Mouse (Mus musculus) stomach, postnatal 0 days (tissue): ENCODE results near the gene Uhrf1bp1. TPM values are rescaled to one million over a fixed set of nuclear protein-coding genes. Genes with fewer than 3 reads are reported as not detected.

Source experiments
- ATAC-seq: fragments of 200-750 bp; cut with Nextera tagmentation; 2 replicates; pipeline ENCODE4 v1.8.0; 2017; ENCODE audit not compliant: low FRiP score, low TSS enrichment
- DNase-seq: peaks from one replicate; pipeline ENCODE4 v3.0.0-alpha.2; 2016; ENCODE audit warnings: low spot score
- H3K27ac ChIP-seq: fragments of 300-500 bp; sonication (generic); replicated peaks from 2 replicates; pipeline ENCODE4 v1.5.1; 2014; ENCODE audit warnings: mild to moderate bottlenecking, control low read depth
- H3K27me3 ChIP-seq: fragments of 300-500 bp; sonication (generic); 2 replicates; pipeline ENCODE4 v1.6.1; 2014; ENCODE audit warnings: low read length; ENCODE audit not compliant: control insufficient read depth, insufficient read depth
- H3K36me3 ChIP-seq: fragments of 300-500 bp; sonication (generic); 2 replicates; pipeline ENCODE4 v1.6.1; 2014; ENCODE audit warnings: low read length, mixed read lengths; ENCODE audit not compliant: control insufficient read depth, insufficient read depth
- H3K4me1 ChIP-seq: fragments of 300-500 bp; sonication (generic); replicated peaks from 2 replicates; pipeline ENCODE4 v1.6.1; 2014; ENCODE audit warnings: antibody characterized with exemption; ENCODE audit not compliant: control insufficient read depth, insufficient read depth
- H3K4me2 ChIP-seq: fragments of 300-500 bp; sonication (generic); replicated peaks from 2 replicates; pipeline ENCODE4 v1.6.1; 2014; ENCODE audit warnings: low read depth, mild to moderate bottlenecking, control low read depth, moderate library complexity
- H3K4me3 ChIP-seq: fragments of 300-500 bp; sonication (generic); 2 replicates; pipeline ENCODE4 v1.5.1; 2014; ENCODE audit warnings: low read depth, low read length, control low read depth
- H3K9ac ChIP-seq: fragments of 300-500 bp; sonication (generic); 2 replicates; pipeline ENCODE4 v1.6.1; 2014; ENCODE audit warnings: mild to moderate bottlenecking, low read length, control low read depth, mixed read lengths
- H3K9me3 ChIP-seq: fragments of 300-500 bp; sonication (generic); 2 replicates; pipeline ENCODE4 v1.6.1; 2016; ENCODE audit warnings: low read length; ENCODE audit not compliant: control insufficient read depth
- CTCF ChIP-seq: IDR thresholded peaks from 2 replicates; pipeline ENCODE4 v1.5.1; 2016; ENCODE audit warnings: antibody characterized with exemption, low read depth, mild to moderate bottlenecking, moderate library complexity
- EP300 ChIP-seq: optimal IDR thresholded peaks from 2 replicates; pipeline ENCODE3; 2016; ENCODE audit warnings: antibody characterized with exemption
- WGBS: fragments of 180-500 bp; shearing (Covaris S2); extraction: QIAGEN DNeasy Blood & Tissue Kit; methylation state at CpG from one replicate; pipeline ENCODE4 v1.1.7; 2014; 5-methylcytosine and 5-hydroxymethylcytosine counted together
- polyA plus RNA-seq: library from polyadenylated mRNA; unstranded; fragments of >200 nt; fragmentation: Nextera tagmentation; extraction: Ambion mirVana; gene quantifications from 2 replicates; pipeline ENCODE4 v1.2.1, GENCODE M21; 2015

The Uhrf1bp1 gene
- polyA plus RNA-seq, 1 experiment from 2014 or later, result 1.4 TPM

DNA sequence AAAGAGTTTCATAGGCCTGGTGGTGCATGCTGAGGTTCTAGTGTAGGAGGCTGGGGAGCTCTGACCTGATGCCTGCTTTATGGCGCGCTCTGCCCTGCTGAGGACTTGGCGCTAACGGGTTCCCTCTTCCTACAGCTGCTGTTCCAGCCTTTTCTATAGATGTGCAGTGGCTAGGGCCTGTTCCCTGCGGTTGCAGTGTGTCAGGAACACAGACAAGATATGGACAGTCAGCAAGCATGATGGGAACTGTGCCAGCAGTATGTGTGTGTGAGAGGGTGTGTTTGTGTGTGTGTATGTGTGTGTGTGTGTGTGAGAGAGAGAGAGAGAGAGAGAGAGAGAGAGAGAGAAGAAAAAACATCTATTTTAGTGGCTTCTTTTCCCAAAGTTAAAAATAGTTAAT, 82.8 kb downstream of the Uhrf1bp1 start:
- no peak overlapping the region for H3K4me3 ChIP-seq
- H3K4me1 ChIP-seq, result peaks cover 8% of the 10 kb centered on the region
- H3K4me2 ChIP-seq, result no peak overlapping the region
- no peak for ATAC-seq
- peak overlapping the region; percentile 46; the same call in 1 of the 2 replicates for H3K27ac ChIP-seq
- TF ChIP-seq EP300 (no peak), CTCF (no peak)
- no peaks in the 10 kb centered on the region for H3K9me3 ChIP-seq
- no peak overlapping the region; the same call in 1 of the 2 replicates for H3K9ac ChIP-seq
- no peaks in the 10 kb centered on the region for H3K27me3 ChIP-seq
- WGBS, result 80% methylated on average over 5 of the region's 5 CpGs
- DNase-seq, result no peak
- H3K36me3 ChIP-seq, result no peaks in the 10 kb centered on the region

DNA sequence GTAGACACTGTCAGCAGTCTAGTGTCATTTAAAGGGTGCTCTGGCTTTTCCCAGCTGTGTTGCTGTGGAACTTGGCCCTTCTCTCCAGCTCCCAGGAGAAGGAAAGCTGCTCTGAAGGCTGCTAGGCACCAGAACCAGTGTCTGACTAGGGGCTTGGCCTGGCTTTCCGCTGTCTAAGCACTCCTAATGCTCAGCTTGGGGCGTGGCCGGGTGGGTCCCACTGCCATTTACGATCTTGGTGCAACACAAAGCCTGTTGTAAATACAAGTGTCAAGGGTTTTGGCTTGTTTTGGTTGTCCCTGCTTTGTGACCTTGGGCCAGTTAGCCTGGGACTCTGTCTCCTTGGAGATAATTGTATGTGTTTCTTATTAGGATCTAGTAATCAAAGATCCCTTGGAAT, 84.1 kb downstream of the Uhrf1bp1 start:
- H3K9me3 ChIP-seq, result no peaks in the 10 kb centered on the region
- peak overlapping the region; percentile 56 for H3K27ac ChIP-seq
- ATAC-seq (no peak), DNase-seq (no peak)
- H3K27me3 ChIP-seq, result no peaks in the 10 kb centered on the region
- H3K4me2 ChIP-seq, result no peak overlapping the region
- no peaks in the 10 kb centered on the region for H3K36me3 ChIP-seq
- H3K9ac ChIP-seq, result no peak overlapping the region
- WGBS, result 32% methylated on average over 4 of the region's 4 CpGs
- peaks cover 8% of the 10 kb centered on the region for H3K4me1 ChIP-seq
- no peak for TF ChIP-seq EP300
- no peak for TF ChIP-seq CTCF
- H3K4me3 ChIP-seq, result no peak overlapping the region

DNA sequence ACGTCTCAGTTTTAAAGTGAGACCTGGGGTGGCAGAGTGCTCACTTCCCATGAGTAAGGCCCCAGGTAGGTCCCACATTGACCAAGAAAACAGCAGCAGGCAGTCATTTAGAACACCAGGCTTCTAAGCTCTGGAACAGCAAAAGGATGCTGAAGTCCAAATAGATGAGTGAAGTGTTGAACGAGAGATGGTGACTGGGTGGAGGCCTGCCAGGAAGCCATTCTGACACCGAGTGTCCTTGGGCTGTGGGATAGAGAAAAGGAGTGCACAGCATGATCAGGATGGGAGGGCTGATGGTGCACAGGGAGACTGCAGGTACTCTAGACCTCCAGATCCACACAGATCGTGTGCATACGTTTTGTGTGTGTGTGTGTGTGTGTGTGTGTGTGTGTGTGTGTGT, 84.9 kb downstream of the Uhrf1bp1 start:
- no peak for ATAC-seq
- H3K9ac ChIP-seq, result no peak overlapping the region
- no peak overlapping the region for H3K27ac ChIP-seq
- TF ChIP-seq CTCF (no peak), EP300 (no peak)
- peaks cover 8% of the 10 kb centered on the region for H3K4me1 ChIP-seq
- no peak overlapping the region for H3K4me3 ChIP-seq
- WGBS, result 68% methylated on average over 5 of the region's 5 CpGs
- H3K4me2 ChIP-seq, result no peak overlapping the region
- no peaks in the 10 kb centered on the region for H3K27me3 ChIP-seq
- H3K9me3 ChIP-seq, result no peaks in the 10 kb centered on the region
- no peak for DNase-seq
- no peaks in the 10 kb centered on the region for H3K36me3 ChIP-seq

DNA sequence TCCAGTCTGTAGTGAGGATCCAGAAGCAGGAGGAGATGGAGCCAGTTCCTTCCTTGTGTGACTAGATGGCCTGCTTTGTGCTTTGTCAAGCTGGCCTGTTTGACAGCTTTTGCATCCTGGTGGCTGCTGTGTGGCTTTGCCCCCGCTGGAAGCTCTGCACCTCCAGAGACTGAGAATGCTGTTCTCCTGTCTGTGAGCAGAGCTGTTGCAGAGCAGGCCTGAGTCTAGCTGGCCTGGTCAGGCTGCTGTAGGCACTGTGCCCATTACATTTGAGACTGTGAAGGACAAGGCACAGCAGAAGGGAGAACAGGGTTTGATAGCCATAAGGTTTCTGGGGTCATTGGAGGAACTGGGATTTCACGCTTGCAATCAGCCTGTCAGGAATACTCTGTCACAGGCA, 85.5 kb downstream of the Uhrf1bp1 start:
- no peak overlapping the region for H3K9ac ChIP-seq
- no peaks in the 10 kb centered on the region for H3K9me3 ChIP-seq
- DNase-seq, result no peak
- peak overlapping the region; percentile 4; the same call in 1 of the 2 replicates for H3K27ac ChIP-seq
- TF ChIP-seq EP300, result no peak
- no peak for TF ChIP-seq CTCF
- peaks cover 10% of the 10 kb centered on the region for H3K4me1 ChIP-seq
- no peaks in the 10 kb centered on the region for H3K27me3 ChIP-seq
- no peak overlapping the region for H3K4me2 ChIP-seq
- ATAC-seq, result no peak
- 46% methylated on average over 2 of the region's 2 CpGs for WGBS
- H3K4me3 ChIP-seq, result no peak overlapping the region
- H3K36me3 ChIP-seq, result no peaks in the 10 kb centered on the region

DNA sequence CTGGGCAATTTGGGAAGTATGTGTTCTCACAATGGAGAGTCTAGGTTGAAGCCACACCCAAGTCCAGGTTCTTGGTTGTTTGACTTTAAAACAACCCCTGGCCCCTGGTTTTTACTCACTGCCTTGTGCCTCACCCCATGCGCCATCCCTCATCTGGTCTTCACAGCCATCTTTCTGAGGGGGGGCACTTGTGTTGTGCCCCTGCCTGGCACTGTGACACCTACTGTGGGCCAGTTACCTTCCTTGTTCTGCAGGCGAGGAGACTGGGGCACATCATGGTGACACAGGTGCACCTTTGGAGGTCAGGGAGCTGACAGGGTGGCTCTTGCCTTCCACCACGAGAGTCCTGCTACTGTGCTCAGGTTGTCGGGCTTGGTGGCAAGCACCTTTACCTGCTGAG, 85.9 kb downstream of the Uhrf1bp1 start:
- ATAC-seq, result no peak
- Histone ChIP-seq H3K27me3 (no peaks in the 10 kb centered on the region), H3K9me3 (no peaks in the 10 kb centered on the region), H3K4me3 (no peak overlapping the region), H3K9ac (no peak overlapping the region), H3K27ac (0 out of 2 replicates have a peak overlapping the region, but pooled peaks have one; percentile 4), H3K4me2 (no peak overlapping the region), H3K4me1 (peaks cover 10% of the 10 kb centered on the region), H3K36me3 (no peaks in the 10 kb centered on the region)
- DNase-seq, result no peak
- WGBS, result 85% methylated on average over 4 of the region's 4 CpGs
- TF ChIP-seq CTCF (no peak), EP300 (no peak)

DNA sequence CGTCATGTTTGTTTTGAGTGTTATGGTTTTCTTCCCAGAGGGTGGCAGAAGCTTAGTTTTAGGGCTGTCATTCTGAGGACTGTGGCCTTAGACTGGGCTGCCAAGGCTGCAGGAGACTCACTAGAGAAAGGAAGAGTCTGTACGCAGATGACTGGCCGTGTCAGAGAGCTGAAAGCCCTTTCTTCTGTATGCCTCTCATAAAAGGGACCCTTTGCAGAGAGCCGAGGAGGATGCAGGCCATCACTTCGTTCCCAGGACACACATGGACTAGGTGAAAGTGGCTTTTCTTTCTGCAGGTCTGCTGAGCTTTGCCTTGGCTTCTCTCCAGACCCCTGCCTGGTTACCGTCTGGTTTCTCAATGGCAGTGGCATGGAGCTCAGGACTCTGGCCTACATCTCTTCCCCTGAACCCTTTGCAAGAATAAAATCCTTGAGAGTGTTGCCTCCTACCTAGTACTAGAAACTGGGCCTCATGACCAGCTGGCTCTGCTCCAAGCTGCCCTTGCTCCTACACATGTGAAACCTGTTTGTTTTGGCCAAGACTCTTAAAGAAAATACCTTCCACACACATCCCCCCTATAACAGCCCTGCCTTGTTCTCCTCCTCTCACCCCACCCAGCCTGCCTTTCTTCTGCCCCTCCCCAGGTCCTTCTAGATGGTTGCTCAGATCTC, 89.4 kb downstream of the Uhrf1bp1 start:
- Histone ChIP-seq H3K27ac (peak overlapping the region; percentile 82), H3K36me3 (no peaks in the 10 kb centered on the region), H3K4me1 (peaks cover 2% of the 10 kb centered on the region; the same call in 1 of the 2 replicates), H3K27me3 (no peaks in the 10 kb centered on the region), H3K9me3 (no peaks in the 10 kb centered on the region), H3K4me3 (no peak overlapping the region), H3K9ac (0 out of 2 replicates have a peak overlapping the region, but pooled peaks have one; percentile 24), H3K4me2 (no peak overlapping the region)
- peak; percentile 88 for DNase-seq
- ATAC-seq, result peak; percentile 75
- 29% methylated on average over 6 of the region's 6 CpGs for WGBS
- TF ChIP-seq EP300 (no peak), CTCF (no peak)
